Mouse (Mus musculus) myocyte (in vitro differentiated cells): Measurements from ENCODE around the gene Chmp5.

Experiments
- CEBPB ChIP-seq: IDR thresholded peaks from 2 replicates; pipeline ENCODE4 v1.6.1; 2011; ENCODE audit warnings: mild to moderate bottlenecking, moderate library complexity; ENCODE audit not compliant: poor library complexity, insufficient read depth, severe bottlenecking
- MAX ChIP-seq: IDR thresholded peaks from one replicate; pipeline ENCODE4 v1.6.1; 2011; ENCODE audit warnings: low read depth, mild to moderate bottlenecking, control low read depth
- MYOG ChIP-seq, 3 experiments: IDR thresholded peaks; one replicate each; pipeline ENCODE4 v1.6.1; 2011; ENCODE audit warnings: control low read depth in 2 of 3, low read depth in 2 of 3, mild to moderate bottlenecking in 2 of 3; ENCODE audit not compliant: insufficient read length in 2 of 3, control insufficient read depth in 1 of 3, insufficient read depth in 1 of 3
- POLR2A ChIP-seq: IDR thresholded peaks from one replicate; pipeline ENCODE4 v1.6.1; 2011; ENCODE audit warnings: low read depth, mild to moderate bottlenecking, control low read depth, moderate library complexity; ENCODE audit not compliant: insufficient read length
- TCF12 ChIP-seq: IDR thresholded peaks from one replicate; pipeline ENCODE4 v1.6.1; 2011; ENCODE audit warnings: mild to moderate bottlenecking, control low read depth; ENCODE audit not compliant: poor library complexity, insufficient read depth, severe bottlenecking

- TF ChIP-seq POLR2A: no peak
- no peak for TF ChIP-seq MYOG (IDR thresholded peaks at IDR 0.05; ENCODE audit: control insufficient read depth in 1 of 3, insufficient read depth in 1 of 3, insufficient read length in 2 of 3, low read depth in 2 of 3)
- no peak for TF ChIP-seq MAX
- no peak for TF ChIP-seq TCF12
- no peak for TF ChIP-seq CEBPB
These were observed 21.8 kb downstream of the Chmp5 start for GRCm38 (mm10) chr4:40969781-40970591.
